Mouse (Mus musculus) adipocyte (in vitro differentiated cells): ENCODE results near the gene Gm49673.
"Not testable (repeated sequence)": the region's sequence is repeated elsewhere in the genome, so short reads cannot be mapped to it uniquely, and the experiment has no call there.

Experiments
- DNase-seq: peaks from one replicate; pipeline ENCODE4 v3.0.0-alpha.2; 2016; ENCODE audit warnings: low spot score

Gm49673 gene

DNA sequence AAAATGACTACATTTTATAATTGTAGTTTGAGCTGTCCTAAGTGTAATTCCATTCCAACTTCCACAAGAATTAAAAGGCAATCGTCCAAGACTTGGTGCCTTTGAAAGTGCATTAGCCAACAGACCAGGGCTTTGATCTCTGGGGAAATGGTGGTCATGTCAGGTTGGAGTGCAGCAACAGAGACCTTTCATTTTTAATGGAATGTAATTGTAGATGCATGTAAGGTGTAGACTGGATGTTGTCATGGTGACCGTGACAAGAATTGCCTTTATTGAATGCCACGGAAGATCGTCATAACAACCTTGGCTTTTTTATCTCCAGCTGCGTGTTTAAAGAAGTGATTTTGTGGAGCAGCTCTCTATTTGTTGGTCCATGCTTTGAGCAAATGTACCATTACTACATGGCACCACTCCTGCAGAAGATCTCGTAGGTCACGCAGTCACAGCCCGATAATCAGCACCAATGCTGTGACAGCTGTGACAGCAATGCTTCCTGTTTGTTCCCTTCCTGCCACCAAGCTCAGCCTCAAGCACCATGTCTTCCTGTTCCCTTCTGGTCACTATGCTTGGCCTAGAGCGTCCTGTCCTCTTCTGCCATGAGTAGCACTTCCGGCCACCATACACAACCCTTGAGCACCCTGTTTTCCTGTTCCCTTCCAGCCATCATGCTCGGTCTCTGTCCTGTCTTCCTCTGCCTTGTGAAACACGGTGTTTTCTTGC lies 107.5 kb downstream of the Gm49673 start:
- DNase-seq: not testable (repeated sequence)

DNA sequence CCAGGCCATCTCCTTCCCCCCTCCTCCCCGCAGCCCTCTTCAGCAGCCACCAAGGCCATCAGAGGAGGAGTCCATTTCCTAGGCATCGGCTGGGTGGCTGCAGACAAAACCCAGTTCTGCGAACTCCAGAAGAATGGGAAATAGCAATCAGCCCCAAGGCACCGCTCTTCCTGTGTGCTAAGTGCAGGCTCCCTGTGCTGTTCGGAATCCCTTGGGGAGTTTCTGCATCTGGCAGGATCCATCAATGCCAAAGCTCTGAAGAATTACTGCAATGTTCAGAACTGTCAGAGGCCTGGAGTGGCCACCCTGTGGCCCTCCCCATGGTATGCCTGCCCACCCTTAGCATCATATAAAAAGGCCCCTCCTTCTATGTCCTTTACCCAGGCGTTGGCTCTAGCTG lies 110.6 kb downstream of the Gm49673 start:
- not testable (repeated sequence) for DNase-seq
